Mouse (Mus musculus) neutrophil, adult 5-6 weeks (primary cell): ENCODE results near the gene Psmc2. TPM values are rescaled to one million over a fixed set of nuclear protein-coding genes. Genes with fewer than 3 reads are reported as not detected.
A peak's percentile ranks its signal among the peaks of the same experiment; 100 is the strongest.

ENCODE experiments used
- ATAC-seq: fragments of 151-379, 151-347 bp; 2 replicates; pipeline ENCODE4 v1.8.0; 2017; ENCODE audit warnings: mild to moderate bottlenecking, moderate TSS enrichment; ENCODE audit not compliant: insufficient number of reproducible peaks, poor library complexity, low FRiP score, severe bottlenecking; ENCODE audit errors: extremely low read depth
- total RNA-seq: library from RNA; stranded (forward); fragments of 200-1000 nt; gene quantifications from 2 replicates; pipeline ENCODE4 v1.2.3, GENCODE M21; 2017

Psmc2 gene
- total RNA-seq, 1 experiment from 2014 or later: 29.7 TPM

DNA sequence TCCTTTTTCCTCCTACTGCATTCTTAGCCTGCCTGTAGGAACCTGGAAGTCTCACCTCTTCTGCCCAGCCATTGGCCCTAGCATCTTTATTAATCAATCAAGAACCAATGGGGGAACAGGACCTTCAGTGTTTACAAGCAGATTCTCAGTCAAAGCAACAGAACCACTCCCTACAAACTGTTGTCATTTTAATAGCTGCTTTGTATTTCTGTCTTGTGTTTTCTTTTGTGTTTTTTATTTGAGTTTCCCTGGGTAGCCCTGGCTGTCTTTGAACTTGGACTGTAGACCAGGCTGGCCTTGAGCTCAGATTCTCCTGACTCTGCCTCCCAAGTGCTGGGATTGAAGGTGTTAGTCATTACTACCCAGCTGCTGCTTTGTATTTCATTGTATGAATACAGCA lies 7.1 kb downstream of the Psmc2 start:
- ATAC-seq: no peak

DNA sequence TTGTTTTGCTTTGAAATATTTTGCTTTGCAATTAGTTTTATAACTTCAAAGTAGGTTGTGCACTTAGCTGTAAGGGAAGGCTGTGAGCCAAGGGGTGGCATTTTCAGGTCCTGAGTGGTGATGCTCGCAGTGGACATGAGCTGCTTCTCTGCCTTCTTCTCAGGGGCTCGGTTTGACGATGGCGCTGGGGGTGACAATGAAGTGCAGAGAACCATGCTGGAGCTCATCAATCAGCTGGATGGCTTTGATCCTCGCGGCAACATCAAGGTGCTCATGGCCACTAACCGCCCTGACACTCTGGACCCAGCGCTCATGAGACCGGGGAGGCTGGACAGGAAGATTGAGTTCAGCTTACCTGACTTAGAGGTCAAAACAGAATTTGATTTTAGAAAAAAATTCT lies 17.8 kb downstream of the Psmc2 start:
- ATAC-seq: no peak

DNA sequence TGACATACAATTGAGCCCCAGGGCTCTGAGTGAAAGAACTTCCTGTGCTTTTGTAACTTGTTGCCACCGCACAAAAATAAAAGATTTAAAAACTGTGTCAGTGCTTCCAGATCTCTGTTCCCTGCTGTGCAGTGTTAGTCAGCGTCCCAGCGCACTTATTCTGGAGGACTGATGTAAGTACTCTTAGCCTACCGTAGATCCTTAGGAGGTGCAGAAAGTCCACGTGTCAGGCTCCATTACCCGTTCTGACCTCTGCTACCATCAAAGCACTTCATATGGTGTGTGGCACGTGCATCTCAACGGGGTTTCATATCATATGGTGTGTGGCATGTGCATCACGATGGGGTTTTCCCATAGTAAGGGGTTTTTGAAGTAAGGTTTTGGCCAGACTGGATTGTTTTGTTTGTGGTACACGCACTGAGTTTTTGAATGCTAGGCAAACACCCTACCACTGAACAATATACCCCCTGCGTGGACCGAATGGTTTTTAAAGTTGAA lies 18.7 kb downstream of the Psmc2 start:
- ATAC-seq: no peak

DNA sequence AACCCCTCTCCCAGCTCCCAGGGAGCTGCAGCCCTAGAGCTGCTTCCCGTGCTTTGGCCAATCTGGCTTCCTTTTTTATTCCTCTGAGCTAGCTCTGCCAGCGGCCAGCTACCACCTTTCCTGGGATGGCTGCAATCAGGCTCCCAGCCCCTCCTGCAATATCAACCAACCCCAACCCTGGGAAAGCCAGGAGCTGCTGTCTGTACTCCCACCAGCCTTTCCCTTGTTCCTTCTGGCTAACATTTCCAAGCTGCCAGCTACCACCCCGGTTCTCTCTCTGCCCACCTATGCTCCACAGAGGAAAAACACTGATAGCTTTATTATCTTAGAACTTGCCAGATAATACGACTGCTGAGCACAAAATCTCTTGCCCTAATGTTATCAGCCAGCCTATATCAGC lies 19.8 kb downstream of the Psmc2 start:
- no peak for ATAC-seq

DNA sequence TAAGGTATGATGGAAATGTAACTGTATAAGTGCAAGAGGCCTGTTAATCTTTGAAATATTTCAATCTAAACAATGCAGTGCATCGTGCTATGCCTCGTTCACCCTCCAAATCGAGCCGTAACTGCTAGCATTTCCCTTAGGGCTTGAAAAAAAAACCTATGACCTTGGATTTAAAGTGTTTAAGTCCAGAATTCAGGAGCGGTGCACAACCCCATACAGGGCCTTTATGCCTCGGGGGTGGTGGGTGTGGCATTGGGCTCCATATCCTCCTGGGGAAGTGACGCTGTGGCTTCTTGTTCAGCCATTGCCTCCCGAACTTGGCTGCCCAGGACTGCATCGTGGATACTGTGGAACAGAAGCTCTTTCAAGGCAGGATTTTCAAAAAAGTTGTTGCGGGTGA lies 25.8 kb downstream of the Psmc2 start:
- no peak for ATAC-seq

DNA sequence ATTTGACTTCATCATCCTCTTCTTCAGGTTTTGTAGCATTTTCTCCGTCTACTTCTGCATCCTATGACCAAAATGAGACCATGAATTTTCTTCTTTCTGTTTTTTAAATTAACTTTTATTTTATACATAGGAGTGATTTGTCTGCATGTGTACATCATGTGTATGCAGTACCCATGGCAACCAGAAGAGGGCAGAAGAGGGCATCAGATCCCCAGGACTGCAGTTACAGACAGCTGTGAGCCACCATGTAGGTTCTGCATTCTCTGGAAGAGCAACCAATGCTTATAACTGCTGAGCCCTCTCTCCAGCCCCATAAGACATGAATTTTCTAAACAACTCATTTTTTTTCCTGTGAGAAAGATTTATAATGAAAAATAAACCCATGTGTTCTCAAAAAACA lies 28.9 kb downstream of the Psmc2 start:
- ATAC-seq: 0 out of 2 replicates have a peak, but pooled peaks have one; percentile 39

DNA sequence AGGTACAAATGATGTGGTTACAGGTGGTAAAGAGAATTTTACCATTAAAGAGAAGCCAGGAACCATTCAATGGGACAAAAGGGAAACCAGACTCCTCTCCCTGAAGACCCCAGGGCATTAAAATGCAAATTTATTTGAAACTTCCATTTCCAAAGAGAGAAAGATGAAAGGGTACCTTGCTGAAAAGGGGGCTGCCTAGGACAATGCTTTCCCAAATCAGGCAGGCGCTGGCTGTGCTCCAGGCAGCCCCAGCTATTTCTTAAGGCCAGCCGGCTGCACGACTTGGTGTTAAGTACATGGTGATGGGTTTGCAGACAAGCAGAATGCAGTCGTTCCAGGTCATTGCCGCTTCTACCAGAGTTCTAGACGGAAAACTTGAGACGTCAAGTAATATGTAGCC lies 41.3 kb downstream of the Psmc2 start:
- ATAC-seq: no peak

DNA sequence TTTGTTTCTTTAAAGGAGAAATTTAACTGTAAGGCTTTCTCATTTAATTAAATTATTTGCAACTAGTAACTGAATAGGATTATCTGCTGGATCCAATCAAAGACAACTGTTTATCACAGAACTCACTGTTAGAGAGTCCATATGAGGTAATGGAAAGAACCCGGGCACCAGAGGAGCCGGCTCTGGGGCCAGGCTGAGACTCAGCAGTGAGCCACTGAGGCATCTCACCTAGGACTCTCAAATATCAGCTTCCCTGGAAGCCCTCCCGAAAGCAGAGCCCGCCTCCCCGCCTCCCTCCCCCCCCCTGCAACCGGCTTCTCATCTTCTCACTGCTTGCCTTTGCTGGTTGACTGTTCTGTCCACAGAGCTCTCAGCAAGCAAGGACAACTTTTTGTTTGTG lies 42.6 kb downstream of the Psmc2 start:
- no peak for ATAC-seq

DNA sequence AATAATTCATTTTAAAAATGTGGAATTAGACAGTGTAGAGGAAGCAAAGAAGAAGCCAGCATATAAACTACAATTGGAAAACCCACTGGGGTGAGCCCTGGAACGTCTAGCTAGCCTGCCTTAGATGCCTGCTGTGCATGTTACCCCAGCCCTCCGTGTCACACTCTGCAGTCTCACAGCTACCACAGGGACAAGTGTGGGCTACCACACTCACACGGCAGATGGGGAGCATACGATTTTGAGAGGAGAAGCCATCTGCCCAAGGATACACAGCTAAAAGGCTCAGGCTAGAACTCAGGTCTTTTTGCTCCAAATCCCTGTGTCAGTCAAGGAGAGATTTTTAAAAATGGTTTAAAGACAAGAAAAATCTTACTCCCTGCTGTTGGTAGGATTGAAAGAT lies 43.8 kb downstream of the Psmc2 start:
- ATAC-seq: no peak

DNA sequence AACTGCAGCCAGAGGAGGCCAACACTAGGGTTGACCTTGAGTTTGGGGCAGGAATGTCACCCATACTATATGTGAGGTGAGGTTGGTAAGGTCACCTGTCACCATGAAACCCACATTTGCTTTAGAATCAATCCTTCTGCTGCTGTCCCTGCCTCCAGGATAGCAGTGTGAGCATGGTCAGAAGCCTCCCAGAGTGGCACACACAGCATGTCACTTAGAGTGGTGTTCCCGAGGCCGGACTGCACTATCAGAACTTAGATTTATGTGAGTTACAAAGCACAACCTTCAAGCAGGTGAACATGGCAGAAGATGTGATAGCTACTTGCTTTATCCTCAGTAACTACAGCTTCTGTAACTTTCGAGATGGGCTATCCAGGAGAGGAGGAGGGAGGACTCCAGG lies 46.7 kb downstream of the Psmc2 start:
- no peak for ATAC-seq

DNA sequence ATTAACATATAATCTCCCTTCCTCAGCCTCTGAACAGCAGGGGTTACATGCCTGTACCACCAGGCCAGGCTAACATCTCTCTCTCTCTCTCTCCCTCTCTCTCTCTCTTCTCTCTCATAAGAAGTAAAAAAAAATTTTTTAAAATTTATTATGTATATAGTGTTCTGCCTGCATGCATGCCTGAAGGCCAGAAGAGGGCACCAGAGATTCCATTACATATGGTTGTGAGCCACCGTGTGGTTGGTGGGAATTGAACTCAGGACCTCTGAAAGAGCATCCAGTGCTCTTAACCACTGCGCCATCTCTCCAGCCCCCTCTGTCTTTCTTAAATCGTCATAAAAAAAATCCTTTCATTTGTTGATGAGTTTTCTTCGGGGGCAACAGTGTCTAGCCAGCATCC lies 59.6 kb downstream of the Psmc2 start:
- no peak for ATAC-seq

DNA sequence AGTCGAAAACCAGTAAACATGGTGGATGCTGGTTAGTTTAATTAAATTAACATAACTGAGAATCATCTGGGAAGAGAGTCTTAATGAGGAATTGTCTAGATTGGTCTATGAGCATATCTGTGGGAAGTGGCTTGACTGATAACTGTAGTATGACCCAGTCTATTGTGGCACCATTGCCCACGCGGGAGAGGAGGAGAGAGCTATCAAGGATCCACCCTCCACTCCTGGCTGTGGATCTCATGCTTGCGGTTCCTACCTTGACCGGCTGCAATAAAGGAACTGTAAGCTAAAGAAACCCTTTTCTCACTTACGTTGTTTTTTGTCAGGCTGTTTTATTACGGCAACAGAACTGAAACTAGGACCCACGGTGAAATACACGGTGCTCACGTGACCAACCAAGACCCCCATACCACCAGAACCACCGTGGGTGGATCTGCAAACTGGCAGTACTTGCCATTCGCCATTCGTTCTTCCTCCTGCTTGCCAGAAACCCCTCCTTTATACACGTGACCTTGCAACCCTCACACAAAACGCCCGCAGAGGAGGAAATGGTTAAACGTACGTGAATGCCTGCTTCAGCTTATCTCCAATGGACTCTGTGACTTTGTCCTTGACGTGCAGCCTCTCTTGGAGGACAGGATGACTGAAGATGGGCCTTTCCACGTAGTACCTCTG lies 61.7 kb downstream of the Psmc2 start:
- no peak for ATAC-seq

DNA sequence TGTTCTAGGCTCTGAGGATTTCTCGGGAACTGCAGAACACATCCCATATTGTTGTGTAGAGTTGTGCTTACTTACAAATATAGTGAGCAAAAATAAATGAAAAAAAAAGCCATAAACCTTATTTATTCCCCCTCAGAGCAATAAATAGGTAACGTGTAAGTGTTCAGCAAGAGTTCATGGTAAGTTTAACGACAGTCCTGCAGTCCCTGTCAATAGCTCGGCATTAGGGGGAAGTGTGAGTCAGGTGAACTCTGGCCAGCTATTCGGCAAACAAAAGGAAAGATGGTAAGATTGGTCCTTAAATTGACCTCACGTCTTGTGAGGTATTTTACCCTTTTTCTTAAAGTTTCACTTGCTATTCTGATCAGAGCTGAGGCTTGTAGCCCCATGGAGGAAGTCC lies 62.4 kb downstream of the Psmc2 start:
- ATAC-seq: no peak

DNA sequence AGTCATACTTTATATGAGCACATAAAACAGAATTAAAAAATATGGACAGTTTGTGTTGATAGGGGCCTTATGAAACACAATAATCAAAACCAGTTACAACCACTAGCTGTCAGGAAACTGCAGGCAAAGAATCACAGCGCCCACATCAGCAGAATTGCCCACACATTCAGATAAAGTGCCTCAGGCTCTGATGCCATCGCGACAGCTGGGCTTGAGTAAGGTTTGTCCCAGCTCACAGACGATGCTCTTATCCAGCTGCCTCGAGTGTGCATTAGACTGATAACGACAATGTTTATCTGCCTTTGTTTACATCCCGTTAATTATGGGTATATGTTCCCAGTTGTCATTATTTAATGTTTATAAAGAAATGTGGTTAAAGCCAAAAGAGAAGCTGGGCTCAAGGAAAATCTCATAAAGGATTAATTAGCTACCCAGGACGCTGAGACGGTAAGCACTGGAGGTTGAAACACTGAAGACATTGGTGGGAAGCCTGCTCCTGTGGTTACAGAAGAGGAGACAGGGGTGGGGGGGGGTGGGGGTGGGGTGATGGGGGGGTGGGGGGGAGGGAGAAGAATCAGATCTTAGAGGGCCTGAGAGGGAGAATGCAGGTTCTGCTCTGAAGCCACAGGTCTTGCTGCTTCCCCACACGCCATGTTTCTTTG lies 66.7 kb downstream of the Psmc2 start:
- ATAC-seq: no peak

Other genes starting within 250 kb of the Psmc2 start
- gene Lrrc17, start 241.7 kb upstream of the Psmc2 start, total RNA-seq: not detected in 2 replicates
- not detected in 2 replicates for gene Fbxl13, start 139.6 kb upstream of the Psmc2 start, total RNA-seq
- gene Armc10, start 139.5 kb upstream of the Psmc2 start, total RNA-seq: 39.9 and 42.7 TPM in 2 replicates
- gene Napepld, start 83.9 kb upstream of the Psmc2 start, total RNA-seq: 1.7 and 2.0 TPM in 2 replicates
- 84.1 and 89.7 TPM in 2 replicates for gene Pmpcb, start 48.1 kb upstream of the Psmc2 start, total RNA-seq
- gene Dnajc2, start within 50 bp of the Psmc2 start, total RNA-seq: 80.3 and 83.1 TPM in 2 replicates
- not detected in 2 replicates for gene Slc26a5, start 80.3 kb downstream of the Psmc2 start, total RNA-seq